Mouse (Mus musculus) heart, postnatal 0 days (tissue): ENCODE data around the gene C6. TPM values are rescaled to one million over a fixed set of nuclear protein-coding genes. Genes with fewer than 3 reads are reported as not detected.

Experiments
- ATAC-seq: fragments of 200-750 bp; cut with Nextera tagmentation; 2 replicates; pipeline ENCODE4 v1.8.0; 2017; ENCODE audit warnings: low read depth, moderate number of reproducible peaks, moderate library complexity; ENCODE audit not compliant: insufficient read depth
- DNase-seq: peaks from one replicate; pipeline ENCODE4 v3.0.0-alpha.2; 2016; ENCODE audit warnings: low spot score
- H3K27ac ChIP-seq: fragments of 300-500 bp; sonication (generic); 2 replicates; pipeline ENCODE4 v1.5.1; 2014; ENCODE audit warnings: low read depth, mild to moderate bottlenecking
- H3K27me3 ChIP-seq: fragments of 300-500 bp; sonication (generic); 2 replicates; pipeline ENCODE4 v1.6.1; 2014; ENCODE audit warnings: low read length, mixed read lengths; ENCODE audit not compliant: control insufficient read depth, insufficient read depth
- H3K36me3 ChIP-seq: fragments of 300-500 bp; sonication (generic); replicated peaks from 2 replicates; pipeline ENCODE4 v1.6.1; 2014; ENCODE audit warnings: low read length, mixed read lengths; ENCODE audit not compliant: control insufficient read depth, insufficient read depth
- H3K4me1 ChIP-seq: fragments of 300-500 bp; sonication (generic); 2 replicates; pipeline ENCODE4 v1.6.1; 2014; ENCODE audit warnings: antibody characterized with exemption; ENCODE audit not compliant: control insufficient read depth, insufficient read depth
- H3K4me2 ChIP-seq: fragments of 300-500 bp; sonication (generic); 2 replicates; pipeline ENCODE4 v1.6.1; 2014; ENCODE audit warnings: low read depth, mild to moderate bottlenecking, low read length, moderate library complexity
- H3K4me3 ChIP-seq: fragments of 300-500 bp; sonication (generic); 2 replicates; pipeline ENCODE4 v1.5.1; 2014; ENCODE audit warnings: low read depth, low read length
- H3K9ac ChIP-seq: fragments of 300-500 bp; sonication (generic); replicated peaks from 2 replicates; pipeline ENCODE4 v1.6.1; 2014; ENCODE audit warnings: low read depth, low read length, mixed read lengths
- H3K9me3 ChIP-seq: fragments of 300-500 bp; sonication (generic); replicated peaks from 2 replicates; pipeline ENCODE4 v1.6.1; 2016; ENCODE audit warnings: low read length; ENCODE audit not compliant: control insufficient read depth
- CTCF ChIP-seq: IDR thresholded peaks from 2 replicates; pipeline ENCODE4 v1.5.1; 2016; ENCODE audit warnings: antibody characterized with exemption, control low read depth, low read depth
- EP300 ChIP-seq: IDR thresholded peaks from 2 replicates; pipeline ENCODE4 v1.6.1; 2016; ENCODE audit warnings: antibody characterized with exemption, low read depth
- WGBS: fragments of 180-500 bp; shearing (Covaris S2); extraction: QIAGEN DNeasy Blood & Tissue Kit; methylation state at CpG from one replicate; pipeline ENCODE4 v1.1.7; 2014; 5-methylcytosine and 5-hydroxymethylcytosine counted together
- polyA plus RNA-seq: library from polyadenylated mRNA; unstranded; fragments of >200 nt; fragmentation: Nextera tagmentation; extraction: Ambion mirVana; gene quantifications from 2 replicates; pipeline ENCODE4 v1.2.1, GENCODE M21; 2015
- total RNA-seq: library from RNA; depleted of rRNA; stranded (reverse); fragments of >200 nt; gene quantifications from 2 replicates; pipeline ENCODE4 v1.2.3, GENCODE M21; 2014; ENCODE audit warnings: low replicate concordance

Gene C6
- total and polyA plus RNA-seq, 2 experiments from 2014 or later, result not detected

DNA sequence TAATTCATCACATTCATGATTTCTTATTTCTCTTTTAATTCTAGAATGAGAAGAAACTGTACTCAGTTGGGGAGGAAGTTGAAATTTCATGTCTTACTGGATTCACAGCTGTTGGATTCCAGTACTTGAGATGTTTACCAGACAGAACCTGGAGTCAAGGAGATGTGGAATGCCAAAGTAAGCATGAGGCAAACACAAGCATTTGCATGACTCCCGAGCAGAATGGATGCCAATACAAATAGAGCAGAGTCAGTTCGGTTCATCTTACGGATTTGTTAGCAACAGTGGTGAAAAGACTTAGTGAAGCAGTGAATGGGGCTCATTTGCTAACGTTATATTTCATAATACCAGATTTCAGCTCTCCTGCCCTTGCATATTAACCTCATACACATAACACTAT is 69.9 kb downstream of the C6 start:
- 50% methylated on average over 4 of the region's 4 CpGs for WGBS
- Histone ChIP-seq H3K4me1 (no peaks in the 10 kb centered on the region), H3K27me3 (no peaks in the 10 kb centered on the region), H3K4me2 (no peak overlapping the region), H3K27ac (no peak overlapping the region), H3K36me3 (no peaks in the 10 kb centered on the region), H3K9ac (no peak overlapping the region), H3K4me3 (no peak overlapping the region), H3K9me3 (no peaks in the 10 kb centered on the region)
- no peak for DNase-seq
- ATAC-seq, result no peak
- no peak for TF ChIP-seq EP300
- TF ChIP-seq CTCF, result no peak

GRCm38 (mm10) chr15:4804256-4804655 is 77.3 kb downstream of the C6 start:
- DNase-seq, result no peak
- 74% methylated on average over 2 of the region's 2 CpGs for WGBS

GRCm38 (mm10) chr15:4808131-4808530 is 81.2 kb downstream of the C6 start:
- DNase-seq (no peak), ATAC-seq (no peak)
- no peak overlapping the region for H3K9ac ChIP-seq
- H3K4me3 ChIP-seq, result no peak overlapping the region
- H3K4me2 ChIP-seq, result no peak overlapping the region
- H3K27me3 ChIP-seq, result no peaks in the 10 kb centered on the region
- 76% methylated on average over 5 of the region's 5 CpGs for WGBS
- no peaks in the 10 kb centered on the region for H3K9me3 ChIP-seq
- TF ChIP-seq CTCF (no peak), EP300 (no peak)
- H3K36me3 ChIP-seq, result no peaks in the 10 kb centered on the region
- no peaks in the 10 kb centered on the region for H3K4me1 ChIP-seq
- no peak overlapping the region for H3K27ac ChIP-seq

More at GRCm38 (mm10) chr15:4804256-4804655, 77.3 kb downstream of the C6 start:
- Histone ChIP-seq H3K9ac (no peak overlapping the region), H3K9me3 (no peaks in the 10 kb centered on the region), H3K27me3 (no peaks in the 10 kb centered on the region), H3K4me3 (no peak overlapping the region), H3K27ac (no peak overlapping the region), H3K4me1 (no peaks in the 10 kb centered on the region), H3K36me3 (no peaks in the 10 kb centered on the region), H3K4me2 (no peak overlapping the region)
- no peak for ATAC-seq
- TF ChIP-seq EP300 (no peak), CTCF (no peak)

GRCm38 (mm10) chr15:4814976-4815375 is 88.0 kb downstream of the C6 start:
- ATAC-seq (no peak), DNase-seq (no peak)
- no peak overlapping the region for H3K4me3 ChIP-seq
- H3K27me3 ChIP-seq, result no peaks in the 10 kb centered on the region
- H3K36me3 ChIP-seq, result no peaks in the 10 kb centered on the region
- no peak for TF ChIP-seq EP300
- TF ChIP-seq CTCF, result no peak
- no peak overlapping the region for H3K9ac ChIP-seq
- 86% methylated on average over 5 of the region's 5 CpGs for WGBS
- H3K4me2 ChIP-seq, result no peak overlapping the region
- no peaks in the 10 kb centered on the region for H3K4me1 ChIP-seq
- H3K27ac ChIP-seq, result no peak overlapping the region
- H3K9me3 ChIP-seq, result no peaks in the 10 kb centered on the region

- no peaks in the 10 kb centered on the region for H3K36me3 ChIP-seq
- no peak overlapping the region for H3K27ac ChIP-seq
- no peak overlapping the region for H3K4me3 ChIP-seq
- H3K9ac ChIP-seq, result no peak overlapping the region
- H3K4me2 ChIP-seq, result no peak overlapping the region
- no peak for ATAC-seq
- WGBS, result 81% methylated on average over 2 of the region's 2 CpGs
- no peaks in the 10 kb centered on the region for H3K27me3 ChIP-seq
- TF ChIP-seq EP300 (no peak), CTCF (no peak)
- DNase-seq, result no peak
- H3K4me1 ChIP-seq, result no peaks in the 10 kb centered on the region
- H3K9me3 ChIP-seq, result no peaks in the 10 kb centered on the region
Measured at GRCm38 (mm10) chr15:4815711-4816110, 88.7 kb downstream of the C6 start.

- no peak for TF ChIP-seq CTCF
- TF ChIP-seq EP300, result no peak
- ATAC-seq, result no peak
- Histone ChIP-seq H3K27ac (no peak overlapping the region), H3K4me3 (no peak overlapping the region), H3K4me2 (no peak overlapping the region), H3K27me3 (no peaks in the 10 kb centered on the region), H3K36me3 (no peaks in the 10 kb centered on the region), H3K9ac (no peak overlapping the region), H3K4me1 (no peaks in the 10 kb centered on the region), H3K9me3 (no peaks in the 10 kb centered on the region)
- WGBS, result 77% methylated on average over 10 of the region's 10 CpGs
- DNase-seq, result no peak
Measured at GRCm38 (mm10) chr15:4816752-4817493, 89.9 kb downstream of the C6 start.
